Mouse (Mus musculus) neutrophil, adult 83 days (primary cell): Measurements from ENCODE around the gene Krtap10-4. TPM values are rescaled to one million over a fixed set of nuclear protein-coding genes. Genes with fewer than 3 reads are reported as not detected.

Experiments used
- total RNA-seq, 2 experiments: library from RNA; stranded (reverse); gene quantifications; one replicate each; pipeline ENCODE4 v1.2.4; 2023

Gene Krtap10-4
- not detected for total RNA-seq

GRCm38 (mm10) chr10:77826951-77827350 lies at the start of gene Krtap10-4:
Gene Krtap10-4 (minus strand): TSS chr10:77827095.

GRCm38 (mm10) chr10:77861675-77862074 lies 34.8 kb upstream of the Krtap10-4 start, which contains the start of gene Gm3285:
Gene Gm3285 (plus strand): TSS chr10:77861975.

GRCm38 (mm10) chr10:77852559-77852958 lies 25.7 kb upstream of the Krtap10-4 start, which contains the start of gene Gm10318:
Gene Gm10318 (plus strand): TSS chr10:77852859.

GRCm38 (mm10) chr10:77846503-77846902 lies 19.6 kb upstream of the Krtap10-4 start, which contains the start of gene Gm36176:
Gene Gm36176 (plus strand): TSS chr10:77846803.

GRCm38 (mm10) chr10:77835647-77836046 lies 8.8 kb upstream of the Krtap10-4 start, which contains the start of gene Krtap10-10:
Gene Krtap10-10 (plus strand): TSS chr10:77835947.

DNA sequence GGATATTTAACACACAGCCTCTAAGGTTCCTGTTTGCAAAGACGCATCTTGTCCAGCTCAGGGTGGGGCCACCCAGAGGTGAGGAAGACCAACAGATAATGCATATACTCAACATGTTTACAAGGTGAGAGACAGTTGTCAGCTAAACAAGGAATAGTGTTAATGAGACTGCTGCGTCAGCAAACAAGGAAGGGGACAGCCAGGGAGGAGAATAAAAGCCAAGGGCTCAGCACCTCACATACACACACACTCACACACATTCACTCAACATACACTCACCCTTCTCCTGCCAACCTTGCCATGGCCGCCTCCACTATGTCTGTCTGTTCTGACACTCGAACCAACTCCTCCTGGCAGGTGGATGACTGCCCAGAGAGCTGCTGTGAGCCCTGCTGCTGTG lies 12.5 kb downstream of the Krtap10-4 start, which contains the start of gene Gm2696:
Gm2696 (plus strand) TSS at position 301 of the 400 bp plus-strand sequence.

DNA sequence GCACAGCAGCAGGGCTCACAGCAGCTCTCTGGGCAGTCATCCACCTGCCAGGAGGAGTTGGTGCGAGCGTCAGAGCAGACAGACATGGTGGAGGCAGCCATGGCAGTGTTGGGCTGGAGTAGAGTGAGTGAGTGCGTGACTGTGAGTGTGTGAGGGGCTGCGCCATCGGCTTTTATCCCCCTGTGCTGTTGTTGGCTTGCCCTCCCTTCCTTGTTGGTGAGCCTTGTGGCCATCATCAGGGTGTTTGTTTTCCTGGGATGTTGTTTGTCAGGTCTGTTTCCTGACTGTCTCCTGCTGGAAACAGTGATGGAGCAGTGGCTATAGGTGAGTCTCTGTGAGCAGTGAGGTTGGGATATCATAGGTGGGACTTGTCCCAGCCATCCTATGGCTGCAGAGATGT lies 15.2 kb downstream of the Krtap10-4 start, which contains the start of gene Gm9507:
Gm9507 (minus strand) TSS at position 101 of the 400 bp plus-strand sequence.

DNA sequence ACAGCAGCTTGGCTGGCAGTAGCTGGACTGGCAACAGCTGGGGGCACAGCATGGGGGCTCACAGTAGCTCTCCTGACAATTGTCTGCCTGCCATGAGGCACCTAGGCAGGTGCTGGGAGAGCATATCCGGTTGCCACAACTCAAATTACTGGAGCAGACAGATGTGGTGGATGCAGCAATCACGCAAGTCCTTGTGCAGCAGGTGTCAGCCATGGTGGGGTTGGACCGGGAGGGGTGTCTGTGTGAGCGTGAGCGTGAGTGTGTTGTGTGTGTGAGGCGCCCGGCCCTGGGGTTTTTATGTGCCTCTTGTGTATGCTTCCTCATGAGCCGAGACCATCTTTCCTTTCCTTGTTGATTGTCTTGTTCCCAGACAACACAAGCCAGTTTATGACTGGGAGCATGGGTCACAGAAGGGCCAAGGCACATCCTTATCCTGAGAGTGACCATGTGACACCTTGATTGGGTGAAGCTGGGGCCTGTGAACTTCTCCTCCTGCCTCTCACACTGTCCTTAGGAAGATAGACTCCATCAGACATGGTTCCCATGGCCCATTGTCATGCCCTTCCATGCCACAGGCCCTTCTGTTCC lies 27.9 kb downstream of the Krtap10-4 start, which contains the start of gene Gm19668:
Gm19668 (minus strand) TSS at position 213 of the 588 bp plus-strand sequence.

DNA sequence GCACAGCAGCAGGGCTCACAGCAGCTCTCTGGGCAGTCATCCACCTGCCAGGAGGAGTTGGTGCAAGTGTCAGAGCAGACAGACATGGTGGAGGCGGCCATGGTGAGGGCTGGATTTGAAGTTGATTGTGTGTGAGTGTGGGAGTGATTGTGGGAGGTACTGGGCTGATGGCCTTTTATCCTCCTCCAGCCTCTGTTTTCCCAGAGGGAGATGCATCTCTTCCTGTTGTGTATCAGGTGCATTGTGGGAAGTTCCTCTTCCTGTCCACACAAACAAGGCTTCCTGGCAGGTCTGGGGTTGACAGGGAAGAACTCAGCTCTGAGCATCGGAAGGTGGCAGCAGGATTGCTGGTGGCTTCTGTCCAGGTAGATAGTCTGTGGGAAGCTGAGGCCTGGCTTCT lies 31.9 kb downstream of the Krtap10-4 start, which contains the start of gene Gm9639:
Gm9639 (minus strand) TSS at position 101 of the 400 bp plus-strand sequence.

DNA sequence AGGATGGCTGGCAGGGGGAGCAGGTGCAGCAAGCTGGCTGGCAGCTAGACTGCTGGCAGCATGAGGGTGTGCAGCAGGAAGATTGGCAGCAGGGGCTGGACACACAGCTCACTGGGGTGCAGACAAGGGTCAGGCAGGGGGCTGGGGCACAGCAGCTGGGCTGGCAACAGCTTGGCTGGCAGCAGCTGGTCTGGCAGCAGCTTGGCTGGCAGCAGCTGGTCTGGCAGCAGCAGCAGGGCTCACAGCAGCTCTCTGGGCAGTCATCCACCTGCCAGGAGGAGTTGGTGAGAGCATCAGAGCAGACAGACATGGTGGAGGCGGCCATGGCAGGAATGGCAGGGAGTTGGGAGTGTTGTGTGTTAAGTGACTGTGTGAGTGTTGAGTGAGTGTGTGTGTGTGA lies 39.0 kb downstream of the Krtap10-4 start, which contains the start of gene Gm7137:
Gm7137 (minus strand) TSS at position 325 of the 400 bp plus-strand sequence.

GRCm38 (mm10) chr10:77782442-77782841 lies 44.5 kb downstream of the Krtap10-4 start, which contains the start of gene Gm3250:
Gene Gm3250 (minus strand): TSS chr10:77782542.

GRCm38 (mm10) chr10:77776844-77777243 lies 50.1 kb downstream of the Krtap10-4 start, which contains the start of gene Gm7138:
Gene Gm7138 (minus strand): TSS chr10:77776944.

Other genes with a start within 250 kb of the Krtap10-4 start
- 10 to 100 TPM; 70.5 to 75.8 TPM for gene Pttg1ip, start 245.4 kb downstream of the Krtap10-4 start, total RNA-seq
- gene Sumo3, start 221.0 kb downstream of the Krtap10-4 start, total RNA-seq = 10 to 100 TPM; 54.9 to 60.9 TPM
- gene Gm49325, start 220.9 kb downstream of the Krtap10-4 start, total RNA-seq = 1 to 10 TPM in 1 of 2 experiments, not detected in 1; 4.6 TPM
- gene Ube2g2, start 204.8 kb downstream of the Krtap10-4 start, total RNA-seq = 10 to 100 TPM; 34.3 to 36.2 TPM
- not detected for gene Tspear, start 140.5 kb downstream of the Krtap10-4 start, total RNA-seq
- not detected for gene Gm19402, start 136.3 kb downstream of the Krtap10-4 start, total RNA-seq
- gene Gm9508, start 129.9 kb downstream of the Krtap10-4 start, total RNA-seq = not detected
- gene Gm10272, start 120.5 kb downstream of the Krtap10-4 start, total RNA-seq = not detected
- gene Gm10024, start 115.6 kb downstream of the Krtap10-4 start, total RNA-seq = not detected
- not detected for gene Gm10142, start 111.3 kb downstream of the Krtap10-4 start, total RNA-seq
- gene Krtap12-1, start 106.5 kb downstream of the Krtap10-4 start, total RNA-seq = not detected
- gene Gm10100, start 100.6 kb downstream of the Krtap10-4 start, total RNA-seq = not detected
- not detected for gene Gm18596, start 84.5 kb downstream of the Krtap10-4 start, total RNA-seq
- gene Gm9736, start 75.7 kb downstream of the Krtap10-4 start, total RNA-seq = not detected
- not detected for gene Gm3233, start 67.4 kb downstream of the Krtap10-4 start, total RNA-seq
- not detected for gene Gm3238, start 55.8 kb downstream of the Krtap10-4 start, total RNA-seq
- gene Gm7138, start 50.2 kb downstream of the Krtap10-4 start, total RNA-seq = not detected
- gene Gm3250, start 44.6 kb downstream of the Krtap10-4 start, total RNA-seq = not detected
- gene Gm7137, start 38.9 kb downstream of the Krtap10-4 start, total RNA-seq = not detected
- not detected for gene Gm9639, start 32.0 kb downstream of the Krtap10-4 start, total RNA-seq
- not detected for gene Gm19668, start 28.0 kb downstream of the Krtap10-4 start, total RNA-seq
- not detected for gene Gm9507, start 15.3 kb downstream of the Krtap10-4 start, total RNA-seq
- gene Gm2696, start 12.4 kb downstream of the Krtap10-4 start, total RNA-seq = not detected
- gene Krtap10-10, start 8.9 kb upstream of the Krtap10-4 start, total RNA-seq = not detected
- gene Gm36176, start 19.7 kb upstream of the Krtap10-4 start, total RNA-seq = not detected
- gene Gm10318, start 25.8 kb upstream of the Krtap10-4 start, total RNA-seq = not detected
- gene Gm3285, start 34.9 kb upstream of the Krtap10-4 start, total RNA-seq = not detected
- under 1 TPM in 1 of 2 experiments, not detected in 1; 0.15 TPM for gene Lrrc3, start 75.4 kb upstream of the Krtap10-4 start, total RNA-seq
- 100 to 1,000 TPM; 232 to 259 TPM for gene Trpm2, start 143.5 kb upstream of the Krtap10-4 start, total RNA-seq
- gene 1810043G02Rik, start 151.4 kb upstream of the Krtap10-4 start, total RNA-seq = 1 to 10 TPM; 7.1 to 8.8 TPM
- gene Pfkl, start 183.0 kb upstream of the Krtap10-4 start, total RNA-seq = 10 to 100 TPM; 27.1 to 40.2 TPM
- 1 to 10 TPM; 1.4 to 1.8 TPM for gene Dnmt3l, start 214.9 kb upstream of the Krtap10-4 start, total RNA-seq
- gene Aire, start 216.5 kb upstream of the Krtap10-4 start, total RNA-seq = not detected
- 10 to 100 TPM; 48.0 to 48.3 TPM for gene Icosl, start 242.2 kb upstream of the Krtap10-4 start, total RNA-seq